Mouse (Mus musculus): ENCODE measurements around the gene Ddx58.

DNA sequence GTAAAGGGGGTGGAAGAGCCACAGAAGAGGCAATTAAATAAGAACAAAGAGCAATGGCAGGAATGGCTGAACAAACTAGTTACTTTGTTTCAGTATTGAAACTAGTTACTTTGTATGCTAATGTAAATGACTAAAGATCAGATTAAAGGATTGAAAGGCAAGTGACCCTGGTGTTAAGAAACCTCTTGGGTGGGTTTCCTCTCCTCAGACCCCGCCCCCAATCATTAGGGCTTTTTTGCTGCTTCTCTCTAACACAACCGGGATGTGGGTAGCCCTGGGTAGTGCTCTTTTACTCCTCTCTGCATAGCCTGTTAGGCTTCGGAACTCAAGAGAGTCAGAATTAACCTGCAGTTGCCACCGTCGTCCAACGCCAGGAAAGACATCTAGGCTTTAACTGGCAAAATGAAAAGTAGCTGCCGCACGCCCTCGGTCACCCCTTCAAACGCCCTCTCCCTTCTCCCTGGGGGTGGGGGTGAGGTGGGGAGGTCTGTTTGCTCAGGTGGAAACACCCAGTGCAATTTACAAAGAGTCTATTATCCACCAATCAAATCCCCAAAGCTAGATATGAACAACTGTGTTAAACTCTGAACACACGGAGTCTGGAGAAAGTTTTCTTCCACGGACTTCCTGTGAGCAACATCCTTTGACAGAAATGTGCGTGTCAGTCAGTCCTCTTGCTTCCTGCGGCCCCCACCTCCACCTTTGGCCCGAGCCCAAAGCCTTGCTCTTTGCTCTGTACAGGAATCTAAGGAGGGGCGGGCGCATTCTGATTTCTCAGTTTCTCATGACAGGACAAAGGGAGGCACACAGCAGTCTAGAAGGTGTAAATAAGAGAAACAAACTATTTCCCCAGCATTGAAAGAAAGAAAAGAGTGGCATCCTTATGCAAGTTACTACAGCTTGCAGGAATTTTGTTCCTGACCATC lies 882 bp downstream of the Ddx58 start:
- TF ChIP-seq CTCF (IDR thresholded peaks at IDR 0.05; ENCODE audit: low read depth) (no peak), EP300 (IDR thresholded peaks at IDR 0.05; ENCODE audit: low read depth) (peak; percentile 10; the same call in 1 of the 2 replicates)
